Mouse (Mus musculus) gonadal fat pad, adult 2 months (tissue): ENCODE data around the gene Olfr1340. TPM values are rescaled to one million over a fixed set of nuclear protein-coding genes. Genes with fewer than 3 reads are reported as not detected.

Experiments
- DNase-seq: peaks from one replicate; pipeline ENCODE4 v3.0.0-alpha.2; 2012; ENCODE audit warnings: low read depth
- polyA plus RNA-seq: library from polyadenylated mRNA; depleted of rRNA; stranded (reverse); fragments of >200 nt; gene quantifications from 2 replicates; pipeline ENCODE4 v1.2.3, GENCODE M21; 2012; rRNA removed

Gene Olfr1340
- polyA plus RNA-seq = not detected in 2 replicates

DNA sequence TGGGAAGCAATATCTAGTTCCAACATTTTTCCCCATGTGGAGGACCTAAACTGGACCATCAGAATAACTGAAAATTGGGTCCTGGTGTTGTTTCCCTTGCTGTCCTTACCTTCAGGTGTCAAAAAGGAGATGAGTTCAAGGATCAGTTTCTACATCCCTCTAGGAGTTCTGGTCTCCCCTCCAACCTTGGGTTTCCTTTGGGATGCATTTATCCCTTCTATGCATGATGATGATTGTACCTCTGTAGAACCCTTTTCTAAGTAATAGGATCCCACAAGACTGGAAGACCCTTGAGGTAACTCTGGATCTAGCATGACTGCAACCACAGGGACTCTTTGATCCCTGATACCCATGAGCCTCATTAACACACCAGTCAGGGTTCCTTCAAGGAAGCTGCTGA is at the start of gene Olfr1340:
TSS of gene Olfr1340 (plus strand) at position 301 of the 400 bp plus-strand sequence.
- DNase-seq = no peak

- no peak for DNase-seq
These were observed 32.9 kb upstream of the Olfr1340 start for GRCm38 (mm10) chr4:118687086-118687485.

GRCm38 (mm10) chr4:118692412-118692973 is 27.4 kb upstream of the Olfr1340 start, which contains the start of gene Olfr1342:
TSS of gene Olfr1342 (minus strand) at chr4:118692756.
- DNase-seq = no peak

DNA sequence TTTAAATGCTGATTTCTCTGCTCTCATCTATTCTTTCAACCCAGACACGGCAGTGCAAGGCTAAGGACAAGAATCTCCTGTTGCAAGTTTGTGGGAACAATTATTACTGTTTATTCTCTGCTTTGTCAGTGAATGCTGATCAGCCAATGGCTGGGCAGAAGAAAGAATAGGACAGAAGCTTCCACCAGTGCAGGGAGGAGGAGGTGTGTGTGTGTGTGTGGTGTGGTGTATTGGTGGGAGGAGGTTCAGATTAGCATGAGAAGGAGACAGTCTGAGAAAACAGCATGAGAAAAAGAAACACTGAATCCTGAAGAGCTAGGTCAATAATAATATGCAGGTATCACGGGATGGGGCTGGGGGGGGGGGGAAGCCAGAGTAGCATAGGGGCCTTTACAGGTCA is 26.1 kb upstream of the Olfr1340 start:
- DNase-seq = no peak

GRCm38 (mm10) chr4:118703223-118703622 is 16.7 kb upstream of the Olfr1340 start, which contains the start of gene Olfr1341:
TSS of gene Olfr1341 (plus strand) at chr4:118703523.
- DNase-seq = no peak

- no peak for DNase-seq
These were observed 11.9 kb upstream of the Olfr1340 start for GRCm38 (mm10) chr4:118708086-118708485.

GRCm38 (mm10) chr4:118711656-118712055 is 8.3 kb upstream of the Olfr1340 start:
- DNase-seq = no peak

GRCm38 (mm10) chr4:118721742-118722483 is 2.0 kb downstream of the Olfr1340 start:
- DNase-seq = no peak

DNA sequence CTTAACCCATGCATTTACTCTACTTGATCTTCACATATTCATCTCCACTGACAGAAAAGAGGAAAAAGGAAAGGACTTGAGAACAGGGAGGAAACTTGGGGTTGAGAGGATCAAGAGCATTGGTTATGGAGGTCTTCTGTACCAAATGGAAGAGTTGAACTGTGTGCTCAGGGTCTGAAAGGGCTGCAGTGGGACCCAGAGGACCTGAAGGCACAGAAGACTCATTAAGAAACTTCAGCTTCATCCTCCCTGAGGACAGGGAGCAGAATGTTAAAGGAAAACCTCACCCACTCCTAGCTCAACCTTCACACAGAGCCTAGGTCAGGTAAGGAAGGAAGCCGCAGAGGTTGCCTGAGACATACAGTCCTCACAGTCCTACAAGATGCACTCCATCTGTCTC is 11.9 kb downstream of the Olfr1340 start, which contains the start of gene Olfr1339:
TSS of gene Olfr1339 (plus strand) at position 301 of the 400 bp plus-strand sequence.
- no peak for DNase-seq

DNA sequence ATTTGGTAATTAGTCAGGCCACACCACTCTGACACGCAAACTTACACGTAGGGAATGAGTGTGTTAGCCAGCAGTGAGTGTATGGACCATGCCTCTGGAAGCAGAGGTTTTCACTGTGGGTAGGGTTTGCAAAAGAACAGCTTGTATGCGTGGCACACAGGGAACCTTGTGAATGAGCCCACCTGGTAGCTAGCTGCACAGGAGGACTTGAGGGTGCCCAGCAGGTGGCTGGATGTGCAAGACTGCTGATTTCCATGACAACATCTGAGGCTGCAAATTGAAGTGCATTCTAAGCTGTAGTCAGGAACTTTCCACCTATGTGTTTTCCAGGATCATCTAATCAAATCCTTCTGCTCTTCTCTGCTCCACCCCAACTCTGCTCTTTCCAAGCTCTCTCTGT is 19.6 kb downstream of the Olfr1340 start:
- DNase-seq = no peak

DNA sequence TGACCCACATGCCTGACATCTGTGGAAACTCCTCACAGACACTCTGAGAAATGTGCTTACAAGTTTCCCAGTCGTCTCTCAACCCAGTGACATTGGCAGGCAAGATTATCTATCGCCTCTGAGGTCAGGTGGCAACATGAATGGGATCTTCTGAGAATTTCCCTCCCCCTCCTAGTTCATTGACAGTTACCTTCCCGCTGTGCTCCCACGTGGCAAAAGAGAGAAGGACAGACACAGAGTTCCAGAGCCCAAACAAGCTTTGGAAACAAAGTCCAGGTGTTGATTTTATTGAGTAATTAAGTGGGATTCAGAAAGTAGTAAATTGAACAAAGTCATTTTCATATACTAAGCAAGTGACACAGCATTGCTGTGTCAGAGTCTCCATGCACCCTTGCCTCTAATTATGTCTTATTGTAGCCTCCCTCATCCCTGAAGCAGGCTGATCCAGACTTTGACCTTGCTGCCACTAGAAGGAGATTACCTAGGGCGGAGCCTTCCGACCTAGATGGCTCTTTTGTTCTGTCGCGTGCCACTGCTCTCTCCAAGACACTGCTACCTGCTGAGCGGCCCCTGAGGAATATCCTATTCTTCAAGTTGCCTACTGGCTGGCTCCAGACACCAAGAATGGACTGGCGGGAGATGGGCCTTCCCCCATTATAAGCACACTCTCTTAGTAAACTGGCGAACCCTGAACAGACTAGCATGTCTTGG is 21.2 kb downstream of the Olfr1340 start:
- no peak for DNase-seq

DNA sequence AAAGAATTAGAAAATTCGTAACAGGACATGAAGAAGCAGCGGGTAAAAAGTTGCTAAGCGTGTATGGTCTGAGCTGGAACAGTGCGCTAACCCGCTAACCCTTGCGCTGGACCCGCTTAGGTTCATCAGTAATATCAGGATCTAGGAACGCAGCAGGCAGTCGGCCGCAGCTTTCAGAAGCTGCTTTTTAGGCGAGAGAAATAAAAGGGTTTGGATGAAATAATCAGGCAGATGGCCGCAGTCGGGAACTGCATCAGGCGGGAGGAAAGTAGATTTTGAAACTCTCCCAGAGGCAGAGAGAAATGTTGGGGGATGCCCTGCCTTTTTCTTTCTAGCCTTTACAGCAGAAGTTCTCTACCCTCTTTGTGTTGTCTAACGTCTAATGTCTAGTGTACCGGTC is 21.9 kb downstream of the Olfr1340 start:
- DNase-seq = no peak

DNA sequence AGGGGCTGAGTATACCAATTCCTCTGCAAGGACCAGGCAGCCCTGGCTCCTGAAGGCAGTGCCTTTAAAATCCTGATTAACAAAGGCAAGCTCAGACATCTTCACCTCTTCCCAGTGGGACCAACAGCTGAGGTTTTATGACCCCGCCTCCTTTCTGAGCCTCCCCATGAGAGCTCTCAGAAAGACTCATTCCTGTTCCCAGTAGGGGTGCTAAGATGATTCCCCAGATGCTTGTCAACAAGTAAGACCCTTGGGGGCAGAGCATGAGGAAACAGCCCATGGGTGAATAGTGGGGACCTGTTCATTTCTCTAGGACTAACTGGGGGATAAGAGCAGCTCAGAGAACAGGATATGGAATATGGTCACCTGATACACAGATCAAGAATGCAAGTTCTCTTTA is 38.7 kb downstream of the Olfr1340 start, which contains the start of gene Olfr1338:
TSS of gene Olfr1338 (minus strand) at position 101 of the 400 bp plus-strand sequence.
- no peak for DNase-seq

Other genes starting within 250 kb of the Olfr1340 start
- 37.1 and 47.6 TPM in 2 replicates for gene Tie1, start 230.1 kb upstream of the Olfr1340 start, polyA plus RNA-seq
- 26.7 and 28.6 TPM in 2 replicates for gene 2610528J11Rik, start 193.1 kb upstream of the Olfr1340 start, polyA plus RNA-seq
- gene Tmem125, start 176.1 kb upstream of the Olfr1340 start, polyA plus RNA-seq = 25.1 and 25.7 TPM in 2 replicates
- gene Cfap57, start 99.4 kb upstream of the Olfr1340 start, polyA plus RNA-seq = 0.30 and 0.71 TPM in 2 replicates
- gene Ebna1bp2, start 99.3 kb upstream of the Olfr1340 start, polyA plus RNA-seq = 16.8 and 22.0 TPM in 2 replicates
- not detected in 2 replicates for gene Olfr62, start 61.2 kb upstream of the Olfr1340 start, polyA plus RNA-seq
- 0.11 and 0.25 TPM in 2 replicates for gene Olfr1342, start 27.4 kb upstream of the Olfr1340 start, polyA plus RNA-seq
- gene Olfr1341, start 16.6 kb upstream of the Olfr1340 start, polyA plus RNA-seq = 0.25 and 0.53 TPM in 2 replicates
- not detected in 2 replicates for gene Olfr1339, start 12.0 kb downstream of the Olfr1340 start, polyA plus RNA-seq
- gene Olfr1338, start 38.6 kb downstream of the Olfr1340 start, polyA plus RNA-seq = 8.5 and 10.8 TPM in 2 replicates
- 0.42 TPM in 1 of 2 replicates, not detected in the other for gene Olfr1337, start 62.4 kb downstream of the Olfr1340 start, polyA plus RNA-seq
- gene Olfr1335, start 89.8 kb downstream of the Olfr1340 start, polyA plus RNA-seq = not detected in 2 replicates
- gene Olfr1333, start 116.1 kb downstream of the Olfr1340 start, polyA plus RNA-seq = not detected in 2 replicates
- not detected in 2 replicates for gene Olfr1331, start 144.5 kb downstream of the Olfr1340 start, polyA plus RNA-seq
- gene Olfr1330, start 168.5 kb downstream of the Olfr1340 start, polyA plus RNA-seq = 0.36 TPM in 1 of 2 replicates, not detected in the other
- gene Olfr1329, start 197.3 kb downstream of the Olfr1340 start, polyA plus RNA-seq = not detected in 2 replicates
- not detected in 2 replicates for gene Olfr1328, start 218.5 kb downstream of the Olfr1340 start, polyA plus RNA-seq
- gene Lao1, start 241.4 kb downstream of the Olfr1340 start, polyA plus RNA-seq = 0.35 and 0.42 TPM in 2 replicates